Mouse (Mus musculus) neural tube, embryonic 12.5 days (tissue): ENCODE measurements around the gene Pcnx. TPM values are rescaled to one million over a fixed set of nuclear protein-coding genes. Genes with fewer than 3 reads are reported as not detected.

Experiments
- ATAC-seq: fragments of 200-750 bp; cut with Nextera tagmentation; 2 replicates; pipeline ENCODE4 v1.8.0; 2017; ENCODE audit warnings: low read depth, mild to moderate bottlenecking, moderate TSS enrichment, moderate library complexity; ENCODE audit not compliant: low FRiP score
- H3K27ac ChIP-seq: fragments of 300-500 bp; sonication (generic); 2 replicates; pipeline ENCODE4 v1.5.1; 2016
- H3K27me3 ChIP-seq: fragments of 300-500 bp; sonication (generic); replicated peaks from 2 replicates; pipeline ENCODE4 v1.6.1; 2016; ENCODE audit warnings: mild to moderate bottlenecking
- H3K36me3 ChIP-seq: fragments of 300-500 bp; sonication (generic); 2 replicates; pipeline ENCODE4 v1.6.1; 2016; ENCODE audit warnings: mild to moderate bottlenecking
- H3K4me1 ChIP-seq: fragments of 300-500 bp; sonication (generic); 2 replicates; pipeline ENCODE4 v1.6.1; 2016
- H3K4me2 ChIP-seq: fragments of 300-500 bp; sonication (generic); replicated peaks from 2 replicates; pipeline ENCODE4 v1.6.1; 2016; ENCODE audit warnings: mild to moderate bottlenecking
- H3K4me3 ChIP-seq: fragments of 300-500 bp; sonication (generic); 2 replicates; pipeline ENCODE4 v1.5.1; 2016
- H3K9ac ChIP-seq: fragments of 300-500 bp; sonication (generic); 2 replicates; pipeline ENCODE4 v1.6.1; 2016; ENCODE audit warnings: mild to moderate bottlenecking
- H3K9me3 ChIP-seq: fragments of 300-500 bp; sonication (generic); 2 replicates; pipeline ENCODE4 v1.6.1; 2016; ENCODE audit warnings: mild to moderate bottlenecking
- WGBS: fragments of 180-500 bp; shearing (Covaris S2); methylation state at CpG from one replicate; pipeline ENCODE4 v1.1.7; 2016; 5-methylcytosine and 5-hydroxymethylcytosine counted together
- polyA plus RNA-seq: library from polyadenylated mRNA; unstranded; fragments of >200 nt; fragmentation: Nextera tagmentation; extraction: Ambion mirVana; gene quantifications from 2 replicates; pipeline ENCODE4 v1.2.1, GENCODE M21; 2016

Gene Pcnx
- polyA plus RNA-seq, 1 experiment from 2014 or later = 11.7 TPM

DNA sequence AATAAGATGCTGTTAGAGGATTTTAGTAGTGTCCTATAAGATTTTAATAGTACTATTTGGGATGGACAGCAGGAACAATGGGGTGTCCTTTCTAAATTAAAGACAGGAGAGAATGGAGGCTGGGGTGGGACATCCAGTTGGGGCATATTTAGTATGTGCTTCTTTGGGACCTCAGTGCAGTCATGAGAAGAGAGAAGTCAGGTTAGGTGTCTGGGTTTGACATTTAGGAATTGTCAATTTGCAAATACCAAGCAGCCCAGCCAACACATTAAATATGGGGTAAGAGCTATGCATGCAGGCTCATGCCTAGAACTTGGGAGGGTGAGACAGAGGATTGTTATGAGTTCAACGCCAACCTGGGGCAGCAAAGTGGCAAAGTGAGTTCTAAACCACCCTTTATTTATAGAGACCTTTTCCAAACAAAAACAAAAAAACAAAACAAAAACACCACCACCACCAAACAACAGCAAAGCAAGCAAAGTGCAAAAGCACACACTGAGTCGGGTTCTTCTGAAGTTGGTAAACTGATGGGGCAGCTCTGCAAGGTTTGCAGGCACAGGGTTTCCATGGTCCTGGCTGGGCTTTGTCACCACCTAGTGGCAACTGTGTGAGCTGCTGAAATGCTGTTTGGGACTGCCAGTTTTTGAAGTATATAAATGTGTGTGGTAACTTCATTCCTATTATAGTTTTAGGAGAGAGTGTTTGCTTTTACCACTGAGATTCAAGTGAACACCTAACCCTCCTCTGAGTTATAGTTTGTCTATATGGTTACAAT is 55.5 kb downstream of the Pcnx start:
- H3K4me3 ChIP-seq = no peak overlapping the region
- no peak overlapping the region for H3K9ac ChIP-seq
- H3K4me2 ChIP-seq = no peak overlapping the region
- H3K9me3 ChIP-seq = no peaks in the 10 kb centered on the region
- no peak for ATAC-seq
- peaks cover 2% of the 10 kb centered on the region; the same call in 1 of the 2 replicates for H3K4me1 ChIP-seq
- no peak overlapping the region for H3K27ac ChIP-seq
- H3K36me3 ChIP-seq = peaks cover 24% of the 10 kb centered on the region
- no peaks in the 10 kb centered on the region for H3K27me3 ChIP-seq
- 59% methylated on average over 2 of the region's 2 CpGs for WGBS

DNA sequence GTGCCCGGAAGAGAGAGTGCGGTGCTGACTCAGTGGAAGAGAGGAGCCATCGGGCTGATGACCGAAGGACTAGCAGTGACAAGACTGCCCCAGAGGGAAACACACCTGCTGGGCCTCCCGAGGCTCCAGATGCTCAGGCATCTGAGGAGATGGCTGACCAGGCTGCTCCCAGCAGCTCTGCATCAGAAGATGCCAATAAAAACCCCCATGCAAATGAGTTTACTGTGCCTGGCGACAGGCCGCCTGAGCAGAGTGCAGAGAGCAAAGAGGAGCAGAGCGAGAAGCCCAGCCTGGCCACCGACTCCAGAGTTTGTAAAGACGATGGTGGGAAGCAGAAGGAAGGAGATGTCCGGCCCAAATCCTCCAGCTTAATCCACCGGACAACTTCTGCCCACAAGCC is 58.5 kb downstream of the Pcnx start:
- WGBS = 81% methylated on average over 12 of the region's 12 CpGs
- peaks cover 24% of the 10 kb centered on the region for H3K36me3 ChIP-seq
- H3K27me3 ChIP-seq = no peaks in the 10 kb centered on the region
- H3K4me2 ChIP-seq = no peak overlapping the region
- H3K9me3 ChIP-seq = no peaks in the 10 kb centered on the region
- no peak overlapping the region for H3K27ac ChIP-seq
- no peak overlapping the region for H3K4me3 ChIP-seq
- H3K4me1 ChIP-seq = no peaks in the 10 kb centered on the region
- no peak overlapping the region for H3K9ac ChIP-seq
- ATAC-seq = no peak

GRCm38 (mm10) chr12:81918886-81919285 is 59.1 kb downstream of the Pcnx start:
- no peak for ATAC-seq
- Histone ChIP-seq H3K9me3 (no peaks in the 10 kb centered on the region), H3K27me3 (no peaks in the 10 kb centered on the region), H3K9ac (no peak overlapping the region), H3K4me3 (no peak overlapping the region), H3K27ac (no peak overlapping the region), H3K4me1 (no peaks in the 10 kb centered on the region), H3K36me3 (peaks cover 24% of the 10 kb centered on the region), H3K4me2 (no peak overlapping the region)
- 95% methylated on average over 14 of the region's 14 CpGs for whole genome bisulfite sequencing

GRCm38 (mm10) chr12:81920027-81920426 is 60.2 kb downstream of the Pcnx start:
- no peak overlapping the region for H3K27ac ChIP-seq
- H3K4me1 ChIP-seq = no peaks in the 10 kb centered on the region
- H3K9me3 ChIP-seq = no peaks in the 10 kb centered on the region
- H3K4me3 ChIP-seq = no peak overlapping the region
- H3K36me3 ChIP-seq = peaks cover 24% of the 10 kb centered on the region
- ATAC-seq = no peak
- no peaks in the 10 kb centered on the region for H3K27me3 ChIP-seq
- H3K4me2 ChIP-seq = no peak overlapping the region
- H3K9ac ChIP-seq = no peak overlapping the region
- 86% methylated on average over 10 of the region's 10 CpGs for WGBS

GRCm38 (mm10) chr12:81920614-81921013 is 60.8 kb downstream of the Pcnx start:
- WGBS = 92% methylated on average over 2 of the region's 2 CpGs
- H3K36me3 ChIP-seq = peaks cover 24% of the 10 kb centered on the region
- no peak for ATAC-seq
- H3K27ac ChIP-seq = no peak overlapping the region
- H3K9me3 ChIP-seq = no peaks in the 10 kb centered on the region
- no peaks in the 10 kb centered on the region for H3K27me3 ChIP-seq
- no peak overlapping the region for H3K4me3 ChIP-seq
- no peak overlapping the region for H3K4me2 ChIP-seq
- no peaks in the 10 kb centered on the region for H3K4me1 ChIP-seq
- H3K9ac ChIP-seq = no peak overlapping the region

DNA sequence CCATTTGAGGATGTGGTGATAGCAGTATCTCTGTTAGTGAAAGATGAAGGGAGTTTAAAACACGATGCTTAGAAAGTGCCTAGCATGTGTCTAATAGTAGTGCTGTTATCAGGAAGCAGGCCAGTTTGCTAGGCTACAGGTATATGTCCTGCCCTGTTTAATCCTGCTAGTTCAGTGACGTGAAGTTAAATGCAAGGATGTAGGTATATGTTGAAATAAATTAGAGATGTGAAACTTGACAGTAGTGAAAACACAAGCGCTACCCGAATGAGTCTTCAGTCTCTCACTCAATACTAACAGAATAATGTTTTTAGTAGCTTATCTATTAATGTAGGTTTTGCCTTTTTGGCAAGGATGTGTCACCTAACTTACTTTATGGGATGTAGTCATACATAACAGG is 62.0 kb downstream of the Pcnx start:
- Histone ChIP-seq H3K36me3 (peaks cover 24% of the 10 kb centered on the region), H3K9me3 (no peaks in the 10 kb centered on the region), H3K9ac (no peak overlapping the region), H3K27ac (no peak overlapping the region), H3K4me2 (no peak overlapping the region), H3K27me3 (no peaks in the 10 kb centered on the region), H3K4me3 (no peak overlapping the region), H3K4me1 (no peaks in the 10 kb centered on the region)
- WGBS = 90% methylated on average over 4 of the region's 4 CpGs
- no peak for ATAC-seq

GRCm38 (mm10) chr12:81922838-81923237 is 63.0 kb downstream of the Pcnx start:
- no peak for ATAC-seq
- no peaks in the 10 kb centered on the region for H3K4me1 ChIP-seq
- no peaks in the 10 kb centered on the region for H3K27me3 ChIP-seq
- no peak overlapping the region for H3K9ac ChIP-seq
- no peak overlapping the region for H3K27ac ChIP-seq
- no peak overlapping the region for H3K4me2 ChIP-seq
- H3K4me3 ChIP-seq = no peak overlapping the region
- peaks cover 21% of the 10 kb centered on the region for H3K36me3 ChIP-seq
- 85% methylated on average over 3 of the region's 3 CpGs for WGBS
- no peaks in the 10 kb centered on the region for H3K9me3 ChIP-seq

GRCm38 (mm10) chr12:81927163-81927562 is 67.3 kb downstream of the Pcnx start:
- 88% methylated on average over 5 of the region's 5 CpGs for WGBS
- H3K9me3 ChIP-seq = no peaks in the 10 kb centered on the region
- no peak overlapping the region for H3K4me2 ChIP-seq
- H3K4me3 ChIP-seq = no peak overlapping the region
- H3K9ac ChIP-seq = no peak overlapping the region
- H3K27me3 ChIP-seq = no peaks in the 10 kb centered on the region
- ATAC-seq = no peak
- H3K27ac ChIP-seq = no peak overlapping the region
- no peaks in the 10 kb centered on the region for H3K4me1 ChIP-seq
- H3K36me3 ChIP-seq = no peaks in the 10 kb centered on the region

DNA sequence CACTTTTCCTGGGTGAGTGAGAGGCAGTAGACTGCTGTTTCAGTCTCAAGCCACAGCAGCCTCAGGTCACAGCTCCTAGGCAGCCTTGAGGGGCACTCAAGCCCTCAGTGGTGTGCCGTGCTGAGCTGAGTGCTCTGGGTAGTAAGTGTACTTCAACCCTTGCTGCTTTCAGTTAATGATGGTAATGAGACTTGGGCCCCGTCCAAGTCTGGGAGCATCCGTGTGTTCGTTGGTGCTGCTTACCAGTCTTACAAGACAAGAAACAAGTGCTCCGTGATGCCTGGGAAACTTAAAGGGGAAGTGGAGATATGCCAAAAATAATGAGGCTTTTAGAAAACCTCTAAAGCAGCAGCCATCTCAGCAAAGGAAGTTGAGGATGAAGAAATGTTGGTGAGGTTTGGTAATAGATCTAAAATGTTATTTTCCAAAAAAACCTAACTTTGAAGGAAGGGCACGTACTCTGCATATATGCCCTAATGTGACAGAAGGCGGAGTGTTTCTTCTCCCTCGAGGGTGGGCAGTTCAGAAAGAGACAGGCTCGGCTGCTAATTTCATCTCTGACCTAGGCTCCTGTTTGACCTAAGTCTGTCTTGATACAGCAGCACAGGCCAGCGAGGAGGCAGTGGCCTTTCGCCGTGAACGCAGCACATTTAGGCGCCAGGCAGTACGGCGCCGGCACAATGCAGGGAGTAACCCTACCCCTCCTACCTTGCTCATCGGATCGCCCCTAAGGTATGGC is 68.0 kb downstream of the Pcnx start:
- WGBS = 84% methylated on average over 19 of the region's 19 CpGs
- Histone ChIP-seq H3K9me3 (no peaks in the 10 kb centered on the region), H3K27me3 (no peaks in the 10 kb centered on the region), H3K9ac (no peak overlapping the region), H3K4me3 (no peak overlapping the region), H3K4me1 (no peaks in the 10 kb centered on the region), H3K27ac (no peak overlapping the region), H3K4me2 (no peak overlapping the region), H3K36me3 (no peaks in the 10 kb centered on the region)
- no peak for ATAC-seq

- no peaks in the 10 kb centered on the region for H3K27me3 ChIP-seq
- no peak overlapping the region for H3K27ac ChIP-seq
- no peaks in the 10 kb centered on the region for H3K9me3 ChIP-seq
- H3K4me2 ChIP-seq = no peak overlapping the region
- no peaks in the 10 kb centered on the region for H3K36me3 ChIP-seq
- 85% methylated on average over 6 of the region's 6 CpGs for WGBS
- no peaks in the 10 kb centered on the region for H3K4me1 ChIP-seq
- no peak overlapping the region for H3K4me3 ChIP-seq
- no peak overlapping the region for H3K9ac ChIP-seq
- ATAC-seq = no peak
These were observed 68.6 kb downstream of the Pcnx start for GRCm38 (mm10) chr12:81928382-81928770.

DNA sequence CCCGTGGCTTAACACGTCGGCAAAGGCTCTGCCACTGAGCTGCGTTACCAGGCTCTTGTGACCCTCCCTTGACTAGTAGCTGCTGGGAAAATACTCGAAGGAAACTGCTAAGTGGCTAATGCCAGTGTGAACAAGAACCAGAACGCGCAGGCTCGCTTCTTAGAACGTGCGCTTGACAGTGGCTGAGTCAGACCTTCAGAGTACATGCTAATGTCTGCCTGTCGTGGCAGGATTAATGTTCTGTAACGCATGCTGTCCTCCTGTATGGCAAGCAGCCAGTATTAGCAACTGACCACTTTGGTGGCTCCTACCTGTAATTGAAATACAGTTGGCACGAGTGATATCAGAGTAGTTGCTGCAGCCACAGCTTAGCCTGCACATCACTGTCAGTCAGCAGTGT is 72.2 kb downstream of the Pcnx start:
- Histone ChIP-seq H3K4me3 (no peak overlapping the region), H3K27ac (no peak overlapping the region), H3K9me3 (no peaks in the 10 kb centered on the region), H3K9ac (no peak overlapping the region), H3K4me2 (no peak overlapping the region), H3K27me3 (no peaks in the 10 kb centered on the region), H3K36me3 (no peaks in the 10 kb centered on the region), H3K4me1 (no peaks in the 10 kb centered on the region)
- no peak for ATAC-seq
- 82% methylated on average over 13 of the region's 13 CpGs for WGBS

DNA sequence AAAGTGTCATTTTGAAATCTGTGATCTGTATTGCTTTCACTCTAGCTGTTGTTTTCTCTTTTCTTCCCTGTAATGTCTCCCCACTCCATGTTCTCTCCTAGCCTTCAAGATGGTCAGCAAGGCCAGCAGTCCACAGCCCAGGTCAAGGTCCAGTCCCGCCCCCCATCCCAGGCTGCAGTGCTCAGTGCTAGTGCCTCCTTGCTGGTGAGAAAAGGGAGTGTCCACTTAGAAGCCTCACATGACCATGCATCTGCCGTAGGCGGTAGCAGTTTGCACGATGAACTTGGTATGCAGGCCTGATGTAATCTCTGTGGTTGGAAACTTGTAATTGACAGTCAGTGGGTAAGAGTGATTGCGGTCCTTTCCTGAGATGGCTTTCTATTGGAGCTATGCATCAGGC is 73.6 kb downstream of the Pcnx start:
- no peak overlapping the region for H3K9ac ChIP-seq
- H3K27ac ChIP-seq = no peak overlapping the region
- H3K36me3 ChIP-seq = no peaks in the 10 kb centered on the region
- 87% methylated on average over 5 of the region's 5 CpGs for WGBS
- no peaks in the 10 kb centered on the region for H3K9me3 ChIP-seq
- no peak overlapping the region for H3K4me2 ChIP-seq
- H3K4me1 ChIP-seq = no peaks in the 10 kb centered on the region
- H3K27me3 ChIP-seq = no peaks in the 10 kb centered on the region
- H3K4me3 ChIP-seq = no peak overlapping the region
- no peak for ATAC-seq

GRCm38 (mm10) chr12:81934510-81934909 is 74.7 kb downstream of the Pcnx start:
- H3K27me3 ChIP-seq = no peaks in the 10 kb centered on the region
- ATAC-seq = no peak
- no peak overlapping the region for H3K4me2 ChIP-seq
- H3K9me3 ChIP-seq = no peaks in the 10 kb centered on the region
- H3K4me3 ChIP-seq = no peak overlapping the region
- no peaks in the 10 kb centered on the region for H3K36me3 ChIP-seq
- WGBS = 92% methylated on average over 5 of the region's 5 CpGs
- H3K9ac ChIP-seq = no peak overlapping the region
- H3K27ac ChIP-seq = no peak overlapping the region
- no peaks in the 10 kb centered on the region for H3K4me1 ChIP-seq
